Mouse (Mus musculus) megakaryocyte progenitor cell, adult 5-6 weeks (primary cell): ENCODE measurements around the gene Sirt2. TPM values are rescaled to one million over a fixed set of nuclear protein-coding genes. Genes with fewer than 3 reads are reported as not detected.

Experiments
- ATAC-seq: replicated peaks from 2 replicates; pipeline ENCODE4 v1.8.0; 2016; ENCODE audit warnings: mild to moderate bottlenecking, moderate TSS enrichment, inconsistent platforms; ENCODE audit not compliant: poor library complexity
- total RNA-seq, 2 experiments: library from RNA; stranded (forward) in 1 of 2; stranded (reverse) in 1 of 2; fragments of 157-497, 149-512 nt in 1 of 2; fragments of 200-1000 nt in 1 of 2; gene quantifications; 2 replicates each; pipeline versions ENCODE4 v1.2.3 to v1.2.4; 2015 to 2017

Gene Sirt2
- total RNA-seq, 2 experiments from 2014 or later, result 19.2 to 47.5 TPM

- ATAC-seq, result no peak
Observed at GRCm38 (mm10) chr7:28814306-28815034, 47.9 kb downstream of the Sirt2 start.

- no peak for ATAC-seq
Observed at GRCm38 (mm10) chr7:28815230-28815629, 48.7 kb downstream of the Sirt2 start.

- no peak for ATAC-seq
Observed at GRCm38 (mm10) chr7:28816201-28816600, 49.7 kb downstream of the Sirt2 start.

- ATAC-seq, result no peak
Observed at GRCm38 (mm10) chr7:28816920-28817319, 50.4 kb downstream of the Sirt2 start.

- ATAC-seq, result no peak
Observed at GRCm38 (mm10) chr7:28817524-28817923, 51.0 kb downstream of the Sirt2 start.

- no peak for ATAC-seq
Observed at GRCm38 (mm10) chr7:28817957-28818356, 51.4 kb downstream of the Sirt2 start.

- ATAC-seq, result no peak
Observed at GRCm38 (mm10) chr7:28818436-28818835, 51.9 kb downstream of the Sirt2 start.

- ATAC-seq, result peak; percentile 49
Observed at GRCm38 (mm10) chr7:28818861-28819452, 52.4 kb downstream of the Sirt2 start.

GRCm38 (mm10) chr7:28819571-28819970, 53.0 kb downstream of the Sirt2 start:
- no peak for ATAC-seq

GRCm38 (mm10) chr7:28820358-28821260, 54.1 kb downstream of the Sirt2 start:
- no peak for ATAC-seq

- ATAC-seq, result no peak
Observed at GRCm38 (mm10) chr7:28821261-28821831, 54.8 kb downstream of the Sirt2 start.

GRCm38 (mm10) chr7:28822556-28822955, 56.0 kb downstream of the Sirt2 start:
- ATAC-seq, result no peak

GRCm38 (mm10) chr7:28822993-28823903, 56.7 kb downstream of the Sirt2 start:
- ATAC-seq, result no peak

GRCm38 (mm10) chr7:28823932-28824331, 57.4 kb downstream of the Sirt2 start:
- no peak for ATAC-seq

- ATAC-seq, result peak; percentile 92
Observed at GRCm38 (mm10) chr7:28824941-28825685, 58.6 kb downstream of the Sirt2 start, which contains the start of gene Ech1. Ech1 (plus strand) TSS chr7:28825217.

GRCm38 (mm10) chr7:28825686-28826401, 59.3 kb downstream of the Sirt2 start:
- 0 out of 2 replicates have a peak, but pooled peaks have one; percentile 21 for ATAC-seq

GRCm38 (mm10) chr7:28826402-28826772, 59.9 kb downstream of the Sirt2 start:
- no peak for ATAC-seq

GRCm38 (mm10) chr7:28827338-28827737, 60.8 kb downstream of the Sirt2 start:
- ATAC-seq, result no peak

GRCm38 (mm10) chr7:28829821-28830220, 63.3 kb downstream of the Sirt2 start:
- no peak for ATAC-seq
